Mouse (Mus musculus) cortical plate, adult 2 months (tissue): ENCODE results near the gene Mesp2.

Experiments
- CTCF ChIP-seq: fragments of 200-500 bp; IDR thresholded peaks from 2 replicates; pipeline ENCODE4 v1.5.1; 2011; ENCODE audit warnings: mild to moderate bottlenecking, control low read depth, low read length; ENCODE audit not compliant: insufficient read depth; ENCODE audit errors: extremely low read depth
- POLR2A ChIP-seq: fragments of 200-500 bp; IDR thresholded peaks from 2 replicates; pipeline ENCODE4 v1.6.1; 2011; ENCODE audit warnings: mild to moderate bottlenecking, low read length, control low read depth; ENCODE audit not compliant: insufficient read depth; ENCODE audit errors: extremely low read depth

DNA sequence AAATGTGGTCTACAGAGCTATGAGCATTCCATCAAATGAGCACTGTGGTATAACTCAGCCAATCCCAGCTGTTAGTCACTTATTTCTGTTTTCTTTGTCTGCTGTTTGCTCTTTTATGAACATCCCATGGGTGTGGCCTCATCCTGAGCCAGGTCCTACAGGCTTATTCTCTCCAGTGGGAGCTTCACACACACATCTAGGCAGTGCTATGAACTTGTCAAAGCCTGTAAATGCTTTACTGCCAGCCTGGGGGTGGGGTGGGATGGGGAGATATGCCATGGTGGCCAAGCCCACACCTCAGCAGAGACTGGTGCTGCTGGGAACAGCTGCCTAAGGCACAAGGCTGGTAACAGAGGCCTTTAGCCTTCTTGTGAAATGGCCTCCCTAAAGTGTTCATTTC is 22.5 kb downstream of the Mesp2 start:
- TF ChIP-seq CTCF: no peak
- TF ChIP-seq POLR2A: no peak
